Comparison of ENCODE assay signal across 18 mouse cellular contexts in genomic region chr5:120971326-120971725, GRCm38 (mm10). TPM values are rescaled to one million over a fixed set of nuclear protein-coding genes. Genes with fewer than 3 reads are reported as not detected.
"Had no signal": no experiment of that assay in that cellular context is flagged by ENCODE, and none has a peak within 500 bp of the region (broad histone marks: within the 10 kb centered on the region; RNA-seq: fewer than 3 reads in every experiment).

No protein-coding gene starts in this region.

- H3K4me3 ChIP-seq: lung, embryonic 15.5 days; megakaryocyte, embryonic 14.5 days; midbrain, embryonic 13.5 days; midbrain, embryonic 15.5 days; neural tube, embryonic 12.5 days had no signal

- DNase-seq: lung, adult 2 months; lung, postnatal 14 days; lung, postnatal 36 days; right cerebral cortex, postnatal 25 days; right cerebral cortex, postnatal 4 days; spleen, adult 18-20 months; thymus, adult 18-20 months; thymus, postnatal 14 days; thymus, postnatal 36 days had no signal

- H3K27ac ChIP-seq: lung, embryonic 15.5 days; macrophage; midbrain, embryonic 13.5 days; midbrain, embryonic 15.5 days; neural tube, embryonic 12.5 days had no signal

RNA-seq across cellular contexts. Expression of gene Rph3a, which starts 38.6 kb away (rescaled TPM):
- total RNA-seq: megakaryocyte progenitor cell, adult 5-6 weeks; monocyte, adult 5-6 weeks; neutrophil, adult 5-6 weeks had no signal

RNA-seq across cellular contexts. Expression of gene Oas1d, which starts 57.0 kb away (rescaled TPM):
- total RNA-seq: megakaryocyte progenitor cell, adult 5-6 weeks; monocyte, adult 5-6 weeks; neutrophil, adult 5-6 weeks had no signal
